Mouse (Mus musculus) mouse embryonic stem cell (cell line): Measurements from ENCODE around the gene Ube2e3.

Experiments
- in situ Hi-C, 2 experiments: fragments of 300-500 bp; cut with MboI; formaldehyde crosslinking; loops; 1 replicate in 1 of 2; 3 replicates in 1 of 2; pipeline ENCODE4 v1.14.3; 2019 to 2020; ENCODE audit warnings: low sequenced_read_pairs in 2 of 2, low pct_unique_long_range_greater_than_20kb in 1 of 2, mixed read lengths in 1 of 2; ENCODE audit not compliant: unreplicated experiment in 1 of 2

Gene Ube2e3

GRCm38 (mm10) chr2:78873946-78874345 lies 6.0 kb downstream of the Ube2e3 start:
- in situ Hi-C loops: no loop called here

- in situ Hi-C loops: no loop called here
Observed at GRCm38 (mm10) chr2:78876002-78876401, 8.1 kb downstream of the Ube2e3 start.

- in situ Hi-C loops: no loop called here
Observed at GRCm38 (mm10) chr2:78882068-78882467, 14.1 kb downstream of the Ube2e3 start.

GRCm38 (mm10) chr2:78882743-78883433 lies 15.0 kb downstream of the Ube2e3 start:
- in situ Hi-C loops: no loop called here

- in situ Hi-C loops: no loop called here
Observed at GRCm38 (mm10) chr2:78886446-78886845, 18.5 kb downstream of the Ube2e3 start.

GRCm38 (mm10) chr2:78888190-78888589 lies 20.3 kb downstream of the Ube2e3 start:
- in situ Hi-C loops: no loop called here

- in situ Hi-C loops: no loop called here
Observed at GRCm38 (mm10) chr2:78895216-78895615, 27.3 kb downstream of the Ube2e3 start.

- in situ Hi-C loops: no loop called here
Observed at GRCm38 (mm10) chr2:78905916-78906315, 38.0 kb downstream of the Ube2e3 start.

- in situ Hi-C loops: no loop called here
Observed at GRCm38 (mm10) chr2:78911516-78911915, 43.6 kb downstream of the Ube2e3 start.

- in situ Hi-C loops: no loop called here
Observed at GRCm38 (mm10) chr2:78914861-78915260, 46.9 kb downstream of the Ube2e3 start.

GRCm38 (mm10) chr2:78922980-78923674 lies 55.2 kb downstream of the Ube2e3 start:
- in situ Hi-C loops: no loop called here

GRCm38 (mm10) chr2:78925807-78926206 lies 57.9 kb downstream of the Ube2e3 start:
- in situ Hi-C loops: no loop called here

GRCm38 (mm10) chr2:78927625-78928024 lies 59.7 kb downstream of the Ube2e3 start:
- in situ Hi-C loops: no loop called here

- in situ Hi-C loops: no loop called here
Observed at GRCm38 (mm10) chr2:78928080-78928479, 60.2 kb downstream of the Ube2e3 start.

- in situ Hi-C loops: no loop called here
Observed at GRCm38 (mm10) chr2:78931358-78931757, 63.4 kb downstream of the Ube2e3 start.

- in situ Hi-C loops: no loop called here
Observed at GRCm38 (mm10) chr2:78959451-78959850, 91.5 kb downstream of the Ube2e3 start.

GRCm38 (mm10) chr2:78960288-78960687 lies 92.4 kb downstream of the Ube2e3 start:
- in situ Hi-C loops: no loop called here

GRCm38 (mm10) chr2:78961023-78961422 lies 93.1 kb downstream of the Ube2e3 start:
- in situ Hi-C loops: no loop called here

GRCm38 (mm10) chr2:78961580-78961979 lies 93.7 kb downstream of the Ube2e3 start:
- in situ Hi-C loops: no loop called here

- in situ Hi-C loops: no loop called here
Observed at GRCm38 (mm10) chr2:78964995-78965394, 97.1 kb downstream of the Ube2e3 start.
